Mouse (Mus musculus) liver, adult 2 months (tissue): ENCODE measurements around the gene A330070K13Rik. TPM values are rescaled to one million over a fixed set of nuclear protein-coding genes. Genes with fewer than 3 reads are reported as not detected.

Source experiments
- DNase-seq: peaks from one replicate; pipeline ENCODE4 v3.0.0-alpha.2; 2011; ENCODE audit warnings: low read depth, low spot score; ENCODE audit errors: extremely low read depth
- H3K27ac ChIP-seq: fragments of 200-500 bp; replicated peaks from 2 replicates; pipeline ENCODE4 v1.5.1; 2012; ENCODE audit warnings: low read depth, mild to moderate bottlenecking, control low read depth, inconsistent platforms, low read length; ENCODE audit not compliant: insufficient read depth
- H3K27me3 ChIP-seq: fragments of 200-500 bp; 2 replicates; pipeline ENCODE4 v1.6.1; 2012; ENCODE audit warnings: mild to moderate bottlenecking, moderate library complexity, low read length, inconsistent platforms; ENCODE audit not compliant: control insufficient read depth, insufficient read depth
- H3K36me3 ChIP-seq: fragments of 200-500 bp; 2 replicates; pipeline ENCODE4 v1.6.1; 2012; ENCODE audit warnings: low read length, inconsistent platforms; ENCODE audit not compliant: control insufficient read depth, insufficient read depth
- H3K4me1 ChIP-seq: fragments of 200-500 bp; 2 replicates; pipeline ENCODE4 v1.6.1; 2011; ENCODE audit warnings: low read length; ENCODE audit not compliant: control insufficient read depth, insufficient read depth
- H3K4me3 ChIP-seq: fragments of 200-500 bp; 2 replicates; pipeline ENCODE4 v1.5.1; 2011; ENCODE audit warnings: low read depth, mild to moderate bottlenecking, control low read depth, low read length, moderate library complexity; ENCODE audit not compliant: insufficient read depth
- H3K79me2 ChIP-seq: fragments of 200-500 bp; 2 replicates; pipeline ENCODE4 v1.6.1; 2012; ENCODE audit warnings: inconsistent platforms, mild to moderate bottlenecking, low read length, moderate library complexity; ENCODE audit not compliant: control insufficient read depth, insufficient read depth
- H3K9ac ChIP-seq: fragments of 200-500 bp; 2 replicates; pipeline ENCODE4 v1.6.1; 2012; ENCODE audit warnings: low read depth, mild to moderate bottlenecking, control low read depth, inconsistent platforms, low read length
- CTCF ChIP-seq: fragments of 200-500 bp; IDR thresholded peaks from 2 replicates; pipeline ENCODE4 v1.5.1; 2011; ENCODE audit warnings: low read depth, low read length, control low read depth
- POLR2A ChIP-seq: fragments of 200-500 bp; IDR thresholded peaks from 2 replicates; pipeline ENCODE4 v1.6.1; 2011; ENCODE audit warnings: low read length, control low read depth; ENCODE audit not compliant: insufficient read depth; ENCODE audit errors: extremely low read depth
- WGBS: fragments of 180-500 bp; shearing (Covaris S2); methylation state at CpG from one replicate; pipeline ENCODE4 v1.1.7; 2018; 5-methylcytosine and 5-hydroxymethylcytosine counted together
- polyA plus RNA-seq: library from polyadenylated mRNA; depleted of rRNA; stranded (reverse); fragments of >200 nt; gene quantifications from 2 replicates; pipeline ENCODE4 v1.2.3, GENCODE M21; 2012; rRNA removed
- total RNA-seq: library from RNA; depleted of rRNA; stranded (reverse); fragments of >200 nt; gene quantifications from 2 replicates; pipeline ENCODE4 v1.2.3, GENCODE M21; 2014; rRNA removed

A330070K13Rik gene
- total and polyA plus RNA-seq, 2 experiments, result not detected

- no peak for TF ChIP-seq CTCF
- no peak for TF ChIP-seq POLR2A
- H3K27ac ChIP-seq, result no peak overlapping the region
- no peaks in the 10 kb centered on the region for H3K27me3 ChIP-seq
- WGBS, result 85% methylated on average over 2 of the region's 2 CpGs
- H3K79me2 ChIP-seq, result no peaks in the 10 kb centered on the region
- H3K4me1 ChIP-seq, result no peaks in the 10 kb centered on the region
- peaks cover 4% of the 10 kb centered on the region; the same call in 1 of the 2 replicates for H3K36me3 ChIP-seq
- H3K4me3 ChIP-seq, result no peak overlapping the region
- no peak for DNase-seq
- no peak overlapping the region for H3K9ac ChIP-seq
Measured at GRCm38 (mm10) chr5:130329889-130330288, 54.5 kb downstream of the A330070K13Rik start.

Other genes with a start within 250 kb of the A330070K13Rik start
- gene Kctd7, start 239.8 kb downstream of the A330070K13Rik start, total RNA-seq, result 2.0 and 2.8 TPM in 2 replicates
- gene Kctd7, start 239.8 kb downstream of the A330070K13Rik start, polyA plus RNA-seq, result 3.6 and 4.0 TPM in 2 replicates
- gene Rabgef1, start 212.8 kb downstream of the A330070K13Rik start, total RNA-seq, result 11.4 and 13.1 TPM in 2 replicates
- 8.3 and 11.8 TPM in 2 replicates for gene Rabgef1, start 212.8 kb downstream of the A330070K13Rik start, polyA plus RNA-seq
- gene Tmem248, start 167.6 kb downstream of the A330070K13Rik start, total RNA-seq, result 19.8 and 26.6 TPM in 2 replicates
- 28.9 and 34.3 TPM in 2 replicates for gene Tmem248, start 167.6 kb downstream of the A330070K13Rik start, polyA plus RNA-seq
- 36.9 and 42.5 TPM in 2 replicates for gene Sbds, start 129.1 kb downstream of the A330070K13Rik start, total RNA-seq
- gene Sbds, start 129.1 kb downstream of the A330070K13Rik start, polyA plus RNA-seq, result 25.9 and 29.4 TPM in 2 replicates
- gene Tyw1, start 129.0 kb downstream of the A330070K13Rik start, total RNA-seq, result 12.8 and 13.3 TPM in 2 replicates
- 6.8 and 8.0 TPM in 2 replicates for gene Tyw1, start 129.0 kb downstream of the A330070K13Rik start, polyA plus RNA-seq
- 2.8 and 2.9 TPM in 2 replicates for gene Caln1, start 15.2 kb downstream of the A330070K13Rik start, total RNA-seq
- 2.0 and 2.4 TPM in 2 replicates for gene Caln1, start 15.2 kb downstream of the A330070K13Rik start, polyA plus RNA-seq